Mouse (Mus musculus) granulocyte monocyte progenitor cell, adult 5-6 weeks (primary cell): ENCODE results near the gene Crebl2. TPM values are rescaled to one million over a fixed set of nuclear protein-coding genes. Genes with fewer than 3 reads are reported as not detected.

Experiments used
- ATAC-seq: replicated peaks from 2 replicates; pipeline ENCODE4 v1.8.0; 2016; ENCODE audit warnings: mild to moderate bottlenecking, moderate TSS enrichment, inconsistent platforms; ENCODE audit not compliant: poor library complexity, severe bottlenecking
- total RNA-seq, 2 experiments: library from RNA; stranded (forward) in 1 of 2; stranded (reverse) in 1 of 2; fragments of 200-712, 200-1000 nt in 1 of 2; fragments of >200 nt in 1 of 2; fragmentation: Nextera tagmentation in 1 of 2; gene quantifications; 2 replicates each; pipeline ENCODE4 v1.2.3; 2014 to 2017

The Crebl2 gene
- total RNA-seq, 2 experiments from 2014 or later: 5.6 to 5.7 TPM

GRCm38 (mm10) chr6:134819741-134820140 lies 10.2 kb upstream of the Crebl2 start:
- ATAC-seq: no peak

- ATAC-seq: no peak
Measured at GRCm38 (mm10) chr6:134820411-134820810, 9.5 kb upstream of the Crebl2 start.

GRCm38 (mm10) chr6:134822844-134823243 lies 7.1 kb upstream of the Crebl2 start:
- no peak for ATAC-seq

GRCm38 (mm10) chr6:134830776-134831175 lies 822 bp downstream of the Crebl2 start:
- ATAC-seq: no peak

GRCm38 (mm10) chr6:134834585-134835251 lies 4.8 kb downstream of the Crebl2 start:
- no peak for ATAC-seq

- no peak for ATAC-seq
Measured at GRCm38 (mm10) chr6:134838111-134838510, 8.2 kb downstream of the Crebl2 start.

GRCm38 (mm10) chr6:134840346-134840745 lies 10.4 kb downstream of the Crebl2 start:
- ATAC-seq: no peak

- ATAC-seq: no peak
Measured at GRCm38 (mm10) chr6:134845726-134846125, 15.8 kb downstream of the Crebl2 start.

GRCm38 (mm10) chr6:134846308-134846707 lies 16.4 kb downstream of the Crebl2 start:
- no peak for ATAC-seq

- ATAC-seq: no peak
Measured at GRCm38 (mm10) chr6:134847550-134847949, 17.6 kb downstream of the Crebl2 start.

- no peak for ATAC-seq
Measured at GRCm38 (mm10) chr6:134848197-134848890, 18.4 kb downstream of the Crebl2 start.

GRCm38 (mm10) chr6:134849461-134849860 lies 19.5 kb downstream of the Crebl2 start:
- ATAC-seq: no peak

GRCm38 (mm10) chr6:134849985-134850384 lies 20.0 kb downstream of the Crebl2 start:
- ATAC-seq: no peak

GRCm38 (mm10) chr6:134854782-134855181 lies 24.8 kb downstream of the Crebl2 start:
- ATAC-seq: no peak

- no peak for ATAC-seq
Measured at GRCm38 (mm10) chr6:134855926-134856325, 26.0 kb downstream of the Crebl2 start.

GRCm38 (mm10) chr6:134859021-134859420 lies 29.1 kb downstream of the Crebl2 start:
- ATAC-seq: no peak

- ATAC-seq: no peak
Measured at GRCm38 (mm10) chr6:134860275-134860674, 30.3 kb downstream of the Crebl2 start.

GRCm38 (mm10) chr6:134861386-134861785 lies 31.4 kb downstream of the Crebl2 start:
- no peak for ATAC-seq

- ATAC-seq: peak; percentile 69
Measured at GRCm38 (mm10) chr6:134862671-134863104, 32.7 kb downstream of the Crebl2 start.

- peak; percentile 93 for ATAC-seq
Measured at GRCm38 (mm10) chr6:134863146-134863545, 33.2 kb downstream of the Crebl2 start.

GRCm38 (mm10) chr6:134866113-134866512 lies 36.2 kb downstream of the Crebl2 start:
- no peak for ATAC-seq

- no peak for ATAC-seq
Measured at GRCm38 (mm10) chr6:134867325-134867724, 37.4 kb downstream of the Crebl2 start.
